Mouse (Mus musculus) layer of hippocampus, postnatal 25 days (tissue): ENCODE results near the gene Thap4. TPM values are rescaled to one million over a fixed set of nuclear protein-coding genes. Genes with fewer than 3 reads are reported as not detected.
"Not testable (repeated sequence)": the region's sequence is repeated elsewhere in the genome, so short reads cannot be mapped to it uniquely, and the experiment has no call there.

Experiments used
- DNase-seq, 2 experiments: peaks; one replicate each; pipeline ENCODE4 v3.0.0; 2022; ENCODE audit warnings: mixed read lengths in 2 of 2, low spot score in 1 of 2; ENCODE audit errors: extremely low spot score in 1 of 2
- total RNA-seq, 2 experiments: library from RNA; stranded (reverse); gene quantifications; 2 replicates each; pipeline ENCODE4 v1.2.3; 2021

The Thap4 gene
- total RNA-seq, 2 experiments from 2014 or later = 31.8 to 34.5 TPM

DNA sequence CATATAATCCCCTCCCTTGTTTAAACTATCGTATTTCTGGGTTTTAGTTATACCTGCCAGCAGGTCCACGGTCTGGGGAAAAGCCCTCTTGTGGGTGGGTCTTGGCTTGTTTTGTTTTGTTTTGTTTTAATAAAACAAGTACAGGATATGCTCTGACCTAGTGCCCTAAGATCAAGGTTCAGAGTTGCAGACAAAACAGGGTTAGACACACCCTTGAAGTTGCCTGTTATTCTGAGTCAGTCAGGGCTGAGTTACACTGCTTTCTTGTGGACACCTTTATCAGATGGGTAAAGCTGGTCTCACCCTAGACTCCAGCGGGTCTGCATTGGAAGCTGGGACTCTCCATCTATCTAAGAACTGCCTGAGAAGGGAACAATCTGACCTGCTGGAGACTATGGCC is 61.2 kb downstream of the Thap4 start:
- no peak for DNase-seq

DNA sequence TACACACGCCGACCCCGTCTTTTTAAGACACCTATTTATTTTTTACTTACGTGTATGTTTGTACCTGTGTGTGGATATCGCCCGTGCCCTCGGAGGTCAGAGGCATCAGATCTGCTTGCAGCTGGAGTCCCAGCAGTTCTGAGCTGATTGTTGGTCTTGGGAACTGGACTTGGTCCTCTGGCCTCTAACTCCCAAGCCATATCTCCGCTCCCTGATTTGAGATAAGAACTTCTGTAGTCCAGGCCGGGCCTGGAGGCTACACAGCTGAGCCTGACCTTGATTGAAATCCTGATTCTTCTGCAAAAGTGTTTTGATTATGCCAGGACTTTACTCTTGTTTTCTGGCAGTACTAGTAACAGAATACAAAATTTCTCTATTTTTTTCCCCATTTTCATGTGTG is 61.9 kb downstream of the Thap4 start:
- no peak for DNase-seq

DNA sequence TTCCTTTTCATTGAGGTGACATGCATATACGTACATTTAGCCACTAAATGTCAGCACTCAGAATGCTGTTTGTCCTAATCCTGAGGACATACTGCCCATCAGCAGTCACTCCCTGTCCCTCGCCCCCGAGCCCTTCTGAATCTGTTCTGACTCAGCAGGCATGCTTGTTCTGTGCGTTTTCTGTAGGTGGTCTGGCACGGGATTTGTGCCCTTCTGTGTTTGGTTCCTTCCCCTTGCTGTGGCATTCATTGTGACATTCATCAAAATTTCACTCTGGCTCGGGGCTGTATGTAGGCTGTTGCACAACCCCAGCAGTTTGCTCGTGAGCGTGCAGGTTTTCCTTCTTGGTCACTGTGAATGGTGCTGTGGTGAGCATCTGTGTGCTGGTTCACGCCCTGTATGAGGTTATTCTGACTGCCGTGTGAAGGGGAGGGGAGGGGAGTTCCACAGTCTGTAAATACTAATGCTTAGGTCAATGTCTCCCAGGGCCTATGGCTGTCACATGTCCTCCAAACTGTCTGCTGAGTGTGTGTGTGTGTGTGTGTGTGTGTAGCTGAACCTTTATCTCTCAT is 62.8 kb downstream of the Thap4 start:
- DNase-seq = no peak

DNA sequence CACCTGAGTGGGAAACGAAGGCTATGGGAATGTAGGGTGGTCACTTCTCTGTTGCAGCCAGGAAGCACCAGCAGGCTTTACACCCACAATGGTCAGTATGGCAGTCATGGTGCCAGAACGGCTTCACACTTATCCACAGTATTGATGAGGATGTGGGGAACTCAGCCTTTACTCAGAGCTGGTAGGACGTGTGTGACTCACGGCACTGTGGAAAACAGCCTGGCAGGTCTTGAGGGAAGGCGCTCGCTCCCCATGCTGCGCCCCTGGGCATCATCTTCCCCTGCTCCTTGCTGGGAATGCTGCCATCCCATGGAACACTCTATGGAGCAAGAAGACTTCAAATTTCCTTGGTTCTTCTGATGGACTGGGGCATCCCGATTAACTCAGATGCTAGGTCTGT is 63.6 kb downstream of the Thap4 start:
- no peak for DNase-seq

DNA sequence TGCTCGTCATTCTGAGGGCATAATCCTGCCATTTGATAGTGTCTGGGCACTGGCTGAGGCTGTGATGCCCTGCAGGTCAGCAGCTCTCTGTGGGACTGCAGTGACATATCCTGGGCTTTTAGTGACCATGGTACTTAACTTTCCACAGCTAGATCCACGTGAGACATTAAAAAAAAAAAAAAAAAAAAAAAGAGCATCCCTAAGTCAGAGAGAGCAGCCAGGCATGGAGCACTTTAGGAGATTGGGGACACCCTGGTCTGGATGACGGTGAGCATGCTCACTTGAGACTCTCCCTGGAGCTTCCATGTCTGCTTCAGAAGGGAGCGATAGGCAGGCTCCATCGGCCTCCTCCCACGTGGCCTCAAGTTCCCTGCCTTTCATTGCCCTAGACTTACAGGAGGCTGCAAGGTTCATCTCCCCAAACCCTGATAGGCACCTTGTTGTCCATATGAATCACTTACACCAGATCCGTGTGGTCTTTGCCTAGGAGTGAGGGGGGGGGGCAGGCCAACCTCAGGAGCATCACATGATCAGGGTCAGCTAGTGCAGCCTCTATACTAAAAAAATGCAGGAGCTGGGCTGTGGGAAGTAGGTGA is 64.7 kb downstream of the Thap4 start:
- DNase-seq = no peak

DNA sequence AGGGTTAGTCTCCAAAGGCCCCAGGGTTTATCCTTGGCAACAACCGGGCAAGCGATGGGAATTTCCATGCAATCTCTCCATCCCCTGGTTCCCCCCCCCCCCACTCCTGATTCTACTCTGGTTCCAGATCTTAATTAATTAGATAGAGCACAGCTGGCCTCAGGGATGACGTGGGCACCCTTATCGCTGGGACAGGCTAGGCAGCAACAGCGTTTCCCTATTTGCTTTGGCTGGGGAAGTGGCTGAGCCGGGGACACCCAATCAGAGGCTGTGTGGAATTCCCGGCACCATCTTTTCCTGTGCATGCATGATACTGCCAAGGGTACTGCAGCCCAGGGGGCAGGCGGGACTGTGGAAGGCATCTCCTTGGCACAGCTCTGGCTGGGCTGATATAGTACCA is 66.5 kb downstream of the Thap4 start:
- no peak for DNase-seq

DNA sequence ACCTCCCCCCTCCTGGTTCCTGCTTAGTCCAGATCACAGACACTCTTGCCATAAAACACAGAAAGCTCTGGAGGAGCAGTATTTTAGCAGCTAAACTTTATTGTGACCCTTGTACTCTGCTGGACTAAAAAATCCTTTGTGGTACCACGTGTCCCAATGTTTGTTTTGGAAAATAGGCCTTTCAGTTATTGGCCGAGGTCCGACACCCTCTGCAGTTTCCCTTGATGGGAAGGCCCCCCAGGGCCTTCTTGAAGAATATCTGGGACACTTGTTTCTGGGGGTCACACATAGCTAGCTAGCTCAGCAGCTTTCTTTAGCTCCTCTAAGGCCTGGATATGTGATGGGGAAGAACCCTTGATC is 67.7 kb downstream of the Thap4 start:
- DNase-seq = no peak

DNA sequence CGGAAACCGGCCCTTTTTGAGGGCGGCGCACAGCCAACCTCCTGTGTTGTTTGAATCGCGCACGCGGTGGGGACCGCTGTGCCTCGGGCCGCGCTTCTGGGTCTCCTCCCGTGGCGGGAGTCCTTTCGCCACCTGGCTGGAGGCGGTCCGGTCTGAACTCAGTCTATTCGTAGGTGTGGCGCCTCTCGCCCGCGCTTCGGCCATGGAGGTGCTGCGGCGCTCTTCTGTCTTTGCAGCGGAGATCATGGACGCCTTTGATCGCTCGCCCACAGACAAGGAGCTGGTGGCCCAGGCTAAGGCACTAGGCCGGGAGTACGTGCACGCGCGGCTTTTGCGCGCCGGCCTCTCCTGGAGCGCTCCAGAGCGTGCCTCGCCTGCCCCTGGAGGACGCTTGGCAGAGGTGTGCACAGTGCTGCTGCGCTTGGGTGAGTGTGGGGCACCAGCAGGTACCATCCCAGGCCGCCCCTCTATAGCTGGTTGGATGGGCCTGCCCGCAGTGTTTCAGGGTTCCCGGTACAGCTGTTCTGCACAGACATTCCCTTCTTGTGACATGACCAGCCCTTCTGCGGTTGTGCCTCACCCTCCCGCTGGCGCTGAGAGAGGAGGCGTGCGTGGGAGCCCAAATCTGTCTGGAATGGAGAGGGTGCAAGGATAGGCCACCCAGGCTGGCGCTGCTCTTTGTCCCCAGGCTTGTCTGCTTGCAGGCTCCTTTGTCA is 68.3 kb downstream of the Thap4 start:
- DNase-seq = peak in 1 of 2 experiments; percentile 35

DNA sequence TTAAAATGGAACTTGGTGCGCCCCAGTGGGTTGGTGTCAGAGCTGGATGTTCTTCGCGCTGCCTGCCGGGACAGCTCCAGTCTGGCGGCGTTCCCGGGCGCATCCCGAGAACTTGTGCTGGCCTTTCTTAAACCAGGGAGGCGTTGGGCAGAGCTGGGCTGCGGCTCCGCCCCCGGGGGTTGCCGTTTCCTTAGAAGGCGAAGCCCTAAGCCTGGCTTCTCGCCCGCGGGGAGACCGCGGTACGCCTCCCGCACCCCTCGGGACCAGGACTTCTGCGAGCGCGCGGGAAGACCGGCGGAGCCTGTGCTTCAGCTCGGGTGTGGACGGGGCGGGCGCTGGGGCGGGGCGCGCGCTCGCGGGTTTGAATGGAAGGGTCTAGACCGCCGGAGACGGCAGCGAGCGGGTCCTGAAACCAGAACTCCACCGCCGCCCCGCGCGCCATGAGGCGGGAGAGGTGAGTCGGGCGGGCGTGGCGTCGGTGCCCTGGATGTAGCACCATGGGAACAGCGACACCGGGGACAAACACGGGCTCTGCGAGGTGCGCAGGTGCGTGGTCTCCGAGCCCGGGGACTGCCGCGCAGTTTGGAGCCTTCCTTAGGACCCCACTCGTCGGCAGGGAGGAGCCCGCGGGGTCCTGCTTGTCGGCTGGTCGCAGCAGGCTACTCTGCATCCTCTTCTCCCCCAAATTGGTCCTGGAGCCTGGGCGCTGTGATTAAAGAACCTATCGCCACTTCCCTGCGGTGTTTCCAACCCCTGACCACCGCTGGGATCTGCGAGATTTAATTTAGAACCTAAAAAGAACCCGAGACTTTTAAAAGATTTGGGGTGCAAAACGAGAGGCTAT is 69.0 kb downstream of the Thap4 start, which contains the start of gene Bok:
Bok (plus strand) TSS at position 260 of the 844 bp plus-strand sequence.
- DNase-seq = peak in 1 of 2 experiments; percentile 38

DNA sequence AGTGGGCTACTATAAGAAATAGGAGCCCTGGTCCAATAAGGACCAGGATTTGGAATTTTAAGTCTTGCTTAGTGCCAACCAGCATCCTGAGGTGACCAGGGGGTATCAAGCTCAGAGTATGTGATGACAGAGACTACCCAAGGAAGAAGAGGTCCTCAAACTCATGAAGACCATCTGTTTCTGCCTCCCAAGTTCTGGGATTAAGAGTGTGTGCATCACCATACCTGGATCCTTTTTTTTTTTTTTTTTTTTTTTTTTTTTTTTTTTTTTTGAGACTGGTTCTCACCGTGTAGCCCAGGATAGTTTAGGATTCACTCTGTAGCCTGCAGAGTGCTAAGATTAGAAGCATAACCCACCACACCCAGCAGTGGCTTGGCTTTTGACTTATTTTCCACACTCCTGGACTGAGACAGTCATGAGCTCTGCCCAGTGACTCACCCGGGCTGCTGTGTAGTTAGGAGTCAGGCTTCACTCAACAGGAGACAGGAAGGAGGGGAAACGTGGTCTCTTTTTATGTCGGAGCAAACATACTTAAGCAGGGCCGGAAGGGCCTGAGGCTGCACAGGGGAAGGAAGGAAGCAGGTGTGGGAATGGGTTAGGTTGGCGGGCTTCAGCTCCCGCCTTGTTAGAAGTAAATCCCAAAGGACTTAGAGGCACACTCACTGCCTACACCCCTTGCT is 74.6 kb downstream of the Thap4 start:
- DNase-seq = no peak

DNA sequence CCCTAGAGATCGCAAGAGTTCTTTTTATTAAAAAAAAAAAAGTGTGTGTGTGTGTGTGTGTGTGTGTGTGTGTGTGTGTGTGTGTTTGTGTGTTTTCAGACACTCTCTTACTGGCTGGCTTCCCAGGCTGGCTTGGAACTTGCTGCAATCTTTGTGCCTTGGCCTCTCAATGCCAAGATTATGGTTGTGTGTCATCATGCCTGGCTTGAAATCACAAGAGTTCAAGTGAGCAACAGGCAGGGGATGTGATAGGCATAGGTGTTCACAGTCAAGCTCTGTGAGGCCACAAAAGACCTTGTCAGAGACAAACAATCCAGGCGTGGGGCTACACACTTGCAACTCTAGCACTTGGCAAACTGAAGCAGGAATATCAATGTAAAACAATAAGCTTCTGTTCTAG is 76.3 kb downstream of the Thap4 start:
- no peak for DNase-seq

DNA sequence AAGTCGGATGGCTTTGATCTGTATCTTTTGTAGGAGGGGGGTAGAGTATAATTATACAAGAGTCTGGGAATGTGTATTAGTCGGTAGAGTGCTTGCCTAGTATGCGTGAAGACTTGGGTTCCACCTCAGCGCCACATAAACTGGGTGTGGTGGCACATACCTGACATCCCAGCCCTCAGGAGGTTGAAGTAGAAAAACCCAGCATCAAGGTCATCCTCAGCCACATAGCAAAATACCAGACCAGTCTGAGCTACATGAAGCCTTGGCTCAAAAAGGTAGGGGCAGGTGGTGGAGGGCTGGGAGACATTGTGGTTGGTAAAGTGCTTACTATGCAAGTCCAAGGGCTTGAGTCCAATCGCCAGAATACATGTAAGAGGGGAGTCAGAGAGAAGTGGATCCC is 82.0 kb downstream of the Thap4 start:
- DNase-seq = no peak

DNA sequence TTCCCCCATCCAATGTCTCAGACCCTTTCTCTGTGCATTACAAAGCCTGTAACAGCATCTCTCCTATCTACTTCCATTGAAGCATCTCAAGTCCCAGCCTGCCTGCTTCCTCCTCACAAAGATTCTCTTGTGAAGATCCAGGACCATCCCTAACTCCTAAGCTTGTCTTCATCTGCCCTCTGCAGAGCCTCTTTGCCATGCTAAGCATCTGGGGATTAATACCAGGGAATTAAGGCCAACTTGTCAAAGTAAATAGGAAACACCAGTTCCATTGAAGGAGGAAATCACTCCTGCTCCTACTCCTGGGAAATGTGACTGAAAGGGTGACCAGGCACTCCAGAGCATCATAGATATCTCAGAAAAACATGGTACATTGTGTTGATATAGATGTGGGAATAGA is 84.7 kb downstream of the Thap4 start:
- DNase-seq = no peak

DNA sequence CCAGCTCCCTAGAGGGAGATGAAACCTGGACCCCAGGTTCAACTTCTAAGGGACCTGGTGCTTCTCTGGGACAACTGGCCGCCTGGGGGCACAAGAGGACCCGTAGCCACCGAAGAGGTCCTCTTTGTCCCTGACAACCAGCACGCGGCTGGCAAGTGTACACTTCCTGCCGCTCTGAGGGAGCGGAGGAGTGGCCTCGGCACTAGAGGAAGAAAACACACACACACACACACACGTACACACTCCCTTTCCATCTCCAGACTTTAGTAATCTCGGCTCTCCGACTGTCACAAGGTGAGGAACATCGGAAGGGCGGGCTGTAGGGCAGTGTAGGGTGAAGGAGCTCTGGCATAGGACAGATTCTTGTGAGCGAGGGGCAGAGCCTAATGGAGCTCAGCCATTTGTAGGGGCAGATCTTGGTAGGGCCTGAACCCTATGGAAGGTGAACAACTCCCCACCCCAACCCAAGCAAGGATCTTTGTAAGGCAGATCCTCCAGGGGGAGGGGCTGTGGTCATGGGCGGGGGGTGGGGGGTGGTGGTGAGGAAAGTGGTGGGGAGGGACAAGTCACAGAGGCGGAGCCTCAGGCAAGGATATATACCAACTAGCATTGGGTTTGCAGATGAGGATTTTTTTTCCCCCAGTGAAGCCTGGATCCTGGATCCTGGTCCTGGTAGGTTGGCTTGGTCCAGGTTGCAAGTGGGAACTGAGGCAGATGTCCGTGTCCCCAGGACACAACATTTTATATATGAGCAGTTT is 85.7 kb downstream of the Thap4 start:
- DNase-seq = peak; percentile 25 to 40

DNA sequence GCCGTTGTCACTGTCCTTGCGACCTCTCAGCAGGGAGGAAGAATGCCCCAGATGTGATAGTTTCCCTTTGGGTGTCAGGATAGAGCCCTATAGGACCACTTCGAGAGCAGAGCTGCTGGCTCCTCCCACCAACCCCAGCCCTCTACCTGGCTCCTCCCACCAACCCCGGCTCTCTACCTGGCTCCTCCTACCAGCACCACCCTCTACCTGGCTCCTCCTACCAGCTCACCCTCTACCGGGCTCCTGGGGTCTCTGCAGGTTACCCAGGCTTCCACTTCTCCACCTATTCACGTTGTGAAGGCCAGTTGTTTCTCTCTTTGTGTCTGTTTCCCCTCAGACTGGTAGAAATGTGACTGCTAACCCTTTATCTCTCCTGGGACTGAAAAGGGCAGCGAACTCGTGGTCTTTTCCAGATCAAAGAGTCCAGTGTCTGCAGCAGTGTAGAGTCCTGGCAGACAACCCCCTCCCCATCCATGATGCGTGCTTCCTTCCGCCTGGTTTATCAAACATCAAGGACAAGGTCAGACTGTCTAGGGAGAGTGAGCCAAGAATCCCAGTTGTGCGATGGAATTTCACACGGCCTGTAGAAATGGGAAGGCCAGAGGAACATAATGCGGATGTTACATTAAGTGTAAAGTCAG is 86.8 kb downstream of the Thap4 start:
- DNase-seq = no peak

DNA sequence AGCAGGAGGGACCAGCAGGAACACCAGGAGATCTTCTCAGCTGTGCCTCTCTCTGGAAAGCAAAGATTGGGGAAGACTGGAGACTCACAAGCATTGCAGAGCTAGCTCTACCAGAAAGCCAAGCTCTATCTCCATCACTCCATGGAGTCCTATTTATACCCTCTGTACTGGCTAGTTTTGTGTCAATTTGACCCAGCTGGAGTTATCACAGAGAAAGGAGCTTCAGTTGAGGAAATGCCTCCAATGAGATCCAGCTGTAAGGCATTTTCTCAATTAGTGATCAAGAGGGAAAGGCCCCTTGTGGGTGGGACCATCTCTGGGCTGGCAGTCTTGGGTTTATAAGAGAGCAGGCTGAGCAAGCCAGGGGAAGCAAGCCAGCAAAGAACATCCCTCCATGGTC is 96.1 kb downstream of the Thap4 start, which contains the start of gene Stk25:
Stk25 (minus strand) TSS at position 101 of the 400 bp plus-strand sequence.
- not testable (repeated sequence) for DNase-seq

DNA sequence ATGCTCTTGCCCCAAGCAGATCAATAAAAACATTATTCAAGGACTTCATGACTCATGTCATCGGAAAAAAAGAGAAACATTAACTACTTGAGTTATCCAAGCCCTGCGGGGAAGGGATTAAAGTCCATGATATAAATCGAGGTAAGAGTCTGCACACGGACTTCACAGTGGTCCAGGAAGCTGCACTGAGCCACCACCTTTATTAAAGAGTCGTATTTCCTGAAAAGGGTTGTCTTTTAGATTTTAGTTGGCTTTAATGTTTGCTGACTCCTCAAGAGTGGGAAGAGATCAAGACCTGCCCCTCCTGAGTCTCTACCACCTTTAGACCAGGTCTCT is 97.7 kb downstream of the Thap4 start:
- no peak for DNase-seq

DNA sequence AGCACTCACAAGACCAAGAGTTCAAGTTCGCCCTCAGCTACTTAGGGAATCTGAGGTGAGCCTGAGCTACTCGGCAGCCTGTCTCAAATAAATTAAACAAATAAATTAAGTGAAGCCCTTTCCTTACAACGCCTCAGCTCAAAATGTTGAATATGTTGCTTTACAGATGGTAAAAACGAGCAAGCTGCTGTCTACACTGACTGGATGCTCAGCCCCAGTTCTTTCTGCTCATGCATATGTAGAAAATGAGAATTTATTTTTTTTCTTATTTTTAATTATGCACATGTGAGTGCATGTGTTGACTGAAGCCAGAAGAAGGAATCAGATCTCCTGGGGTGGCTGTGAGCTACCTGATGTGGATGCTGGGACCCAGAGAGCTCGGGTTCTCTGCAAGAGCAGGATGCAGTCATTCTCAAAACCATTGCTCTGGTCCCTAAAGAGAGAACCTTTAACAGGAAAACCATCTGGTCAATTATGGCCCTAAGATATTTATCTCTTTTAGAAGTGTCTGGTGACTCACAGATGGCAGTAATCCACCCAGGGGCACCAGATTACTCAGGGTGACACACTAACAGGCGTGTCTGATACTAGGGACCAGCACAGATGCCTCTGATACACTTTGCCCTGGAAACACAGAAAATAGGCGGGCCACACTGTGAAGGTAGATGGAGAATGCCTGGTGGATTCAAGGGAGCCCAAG is 98.2 kb downstream of the Thap4 start:
- DNase-seq = no peak

DNA sequence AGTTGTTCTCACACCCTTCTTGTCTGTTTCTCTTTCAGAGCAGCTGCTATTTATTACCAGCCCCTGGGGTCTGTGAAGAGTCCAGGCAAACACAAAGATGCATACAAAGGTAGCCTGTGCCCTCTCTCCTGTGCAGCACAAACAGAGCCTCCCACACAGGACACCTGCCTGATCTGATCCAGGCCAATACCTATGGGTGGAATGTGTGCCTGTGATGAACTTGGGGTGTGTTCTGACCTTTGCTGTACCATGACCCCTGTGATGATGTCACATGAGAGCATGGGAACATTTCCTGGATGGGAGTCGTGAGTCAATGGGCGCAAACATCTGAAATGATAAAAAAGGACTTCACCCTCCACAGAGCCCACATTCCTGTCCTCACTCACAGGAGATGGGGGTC is 99.9 kb downstream of the Thap4 start:
- no peak for DNase-seq
